Comparison of ENCODE assay signal across 1 mouse cellular context in genomic region chr5:143711326-143711725, GRCm38 (mm10).
TF ChIP-seq lines count a peak whose summit lies in the region.

No protein-coding gene starts in this region.

TF ChIP-seq in CH12.LX, 34 proteins besides CTCF, POLR2A, EP300 and RAD21:
- TF ChIP-seq MXI1 (IDR thresholded peaks at IDR 0.05; ENCODE audit: low read depth, low read length) (no peak), SMC3 (IDR thresholded peaks at IDR 0.05; ENCODE audit: low read depth, low read length) (peak; percentile 89), NRF1 (IDR thresholded peaks at IDR 0.05; ENCODE audit: low read depth, low read length) (0 out of 2 replicates have a peak, but pooled peaks have one; percentile 7), NELFE (IDR thresholded peaks at IDR 0.05; ENCODE audit: low read depth, low read length) (peak; percentile 21; the same call in 1 of the 2 replicates), ZC3H11A (IDR thresholded peaks at IDR 0.05; ENCODE audit: low read depth, low read length) (peak; percentile 17; the same call in 1 of the 2 replicates)
TF ChIP-seq in CH12.LX: peak in this region for 4.
